Mouse (Mus musculus) pancreas, adult 10 weeks (tissue): Measurements from ENCODE around the gene Hibadh. TPM values are rescaled to one million over a fixed set of nuclear protein-coding genes. Genes with fewer than 3 reads are reported as not detected.

Experiments
- polyA plus RNA-seq: library from polyadenylated mRNA; stranded (reverse); fragments of 350-450 nt; fragmentation: Illumina TruSeq; extraction: RNeasy Lipid Tissue Mini Kit (QIAGEN cat#74804); gene quantifications from one replicate; pipeline ENCODE4 v1.2.3, GENCODE M21; 2015; ENCODE audit warnings: low read depth, low replicate concordance; ENCODE audit not compliant: insufficient read depth

The Hibadh gene
- polyA plus RNA-seq = 24.7 TPM

GRCm38 (mm10) chr6:52640224-52640712, at the start of gene Hibadh:
TSS of gene Hibadh (minus strand) at chr6:52640389.

Other genes with a start within 250 kb of the Hibadh start
- gene Tax1bp1, start 73.3 kb upstream of the Hibadh start, polyA plus RNA-seq = 21.5 TPM